ENCODE assay signal across 10 mouse cellular contexts in the genomic region with DNA sequence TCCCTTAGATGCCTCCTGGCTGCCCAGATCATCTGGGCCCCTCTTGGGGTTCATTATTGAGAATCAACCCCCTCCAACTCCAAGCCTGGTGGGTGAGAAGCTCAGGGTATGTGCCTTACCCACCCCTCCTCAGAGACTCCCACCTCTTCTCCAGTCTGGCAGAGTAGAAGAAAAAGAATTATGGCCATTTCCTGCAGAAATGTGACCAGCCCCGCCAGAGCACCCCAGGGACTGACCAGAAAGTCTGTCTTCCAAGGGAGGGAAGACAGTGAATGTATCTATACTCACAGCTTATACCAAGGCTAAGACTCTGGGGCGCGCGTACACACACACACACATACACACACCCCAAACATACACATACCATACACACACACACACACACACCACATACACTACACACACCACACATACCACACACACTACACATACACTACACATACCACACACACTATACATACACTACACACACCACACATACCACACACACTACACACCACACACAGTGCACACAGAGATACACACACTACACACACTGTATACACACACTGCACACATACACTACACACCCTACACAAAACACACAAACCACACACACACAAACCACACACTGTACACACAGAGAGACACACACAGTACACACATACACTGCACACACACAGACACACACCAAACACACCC. TPM values are rescaled to one million over a fixed set of nuclear protein-coding genes. Genes with fewer than 3 reads are reported as not detected.
A peak's percentile ranks its signal among the peaks of the same experiment; 100 is the strongest.
DNase-seq lines count a peak whose midpoint lies in the region; ATAC-seq and TF ChIP-seq lines count a peak whose summit lies in the region.
"Had no signal": no experiment of that assay in that cellular context is flagged by ENCODE, and none has a peak within 500 bp of the region (broad histone marks: within the 10 kb centered on the region; RNA-seq: fewer than 3 reads in every experiment).

No protein-coding gene starts in this region.

- no peak for DNase-seq in forebrain, embryonic 11.5 days (ENCODE audit: low spot score)
- DNase-seq in midbrain, embryonic 10.5 days (ENCODE audit: low spot score), result no peak
- peak; percentile 75 for DNase-seq in kidney, postnatal 0 days (ENCODE audit: low spot score)
- no peak for DNase-seq in urinary bladder, postnatal 14 days (ENCODE audit: low spot score)
- DNase-seq in layer of hippocampus, adult 18-20 months (ENCODE audit: low spot score in 2 of 2), result no peak
- DNase-seq: thymus, adult 18-20 months had no signal

- no peak overlapping the region for H3K27ac ChIP-seq in forebrain, embryonic 13.5 days
- H3K27ac ChIP-seq in forebrain, embryonic 11.5 days (ENCODE audit: low read depth, low read length), result no peak overlapping the region
- peak overlapping the region; percentile 76; the same call in 1 of the 2 replicates for H3K27ac ChIP-seq in midbrain, embryonic 10.5 days (replicated peaks)
- H3K27ac ChIP-seq in midbrain, embryonic 16.5 days (ENCODE audit: low read length), result no peak overlapping the region
- peak overlapping the region; percentile 92 for H3K27ac ChIP-seq in kidney, postnatal 0 days
- H3K27ac ChIP-seq in small intestine, adult 2 months (ENCODE audit: insufficient read depth, low read depth, low read length), result peak overlapping the region; percentile 51

- no peak for TF ChIP-seq CTCF in kidney, postnatal 0 days (IDR thresholded peaks at IDR 0.05; ENCODE audit: low read depth)
- TF ChIP-seq CTCF in small intestine, adult 2 months (IDR thresholded peaks at IDR 0.05; ENCODE audit: extremely low read depth, insufficient read length, insufficient replicate concordance, low read depth, low read length), result no peak

- no peak for TF ChIP-seq POLR2A in small intestine, adult 2 months (IDR thresholded peaks at IDR 0.05; ENCODE audit: low read depth, low read length)

- no peak overlapping the region for H3K4me3 ChIP-seq in forebrain, embryonic 13.5 days
- H3K4me3 ChIP-seq in forebrain, embryonic 11.5 days (ENCODE audit: low read depth, low read length), result no peak overlapping the region
- H3K4me3 ChIP-seq in midbrain, embryonic 10.5 days, result peak overlapping the region; percentile 26
- H3K4me3 ChIP-seq in midbrain, embryonic 16.5 days (ENCODE audit: low read depth, low read length), result no peak overlapping the region
- peak overlapping the region; percentile 21; the same call in 1 of the 2 replicates for H3K4me3 ChIP-seq in kidney, postnatal 0 days (replicated peaks; ENCODE audit: low read depth, low read length)
- H3K4me3 ChIP-seq in small intestine, adult 2 months (ENCODE audit: low read depth, low read length), result no peak overlapping the region

- peak overlapping the region; percentile 18; the same call in 1 of the 2 replicates for H3K4me2 ChIP-seq in forebrain, embryonic 13.5 days
- no peak overlapping the region; the same call in 1 of the 2 replicates for H3K4me2 ChIP-seq in forebrain, embryonic 11.5 days (ENCODE audit: low read depth, low read length, severe bottlenecking)
- no peak overlapping the region; the same call in 1 of the 2 replicates for H3K4me2 ChIP-seq in midbrain, embryonic 16.5 days (ENCODE audit: low read length)
- H3K4me2 ChIP-seq in kidney, postnatal 0 days (ENCODE audit: low read length), result peak overlapping the region; percentile 85

- no peaks in the 10 kb centered on the region for H3K9me3 ChIP-seq in forebrain, embryonic 13.5 days (replicated peaks)
- H3K9me3 ChIP-seq in forebrain, embryonic 11.5 days (ENCODE audit: control insufficient read depth, low read length), result no peaks in the 10 kb centered on the region
- H3K9me3 ChIP-seq in midbrain, embryonic 10.5 days (replicated peaks), result no peaks in the 10 kb centered on the region
- no peaks in the 10 kb centered on the region for H3K9me3 ChIP-seq in midbrain, embryonic 16.5 days (replicated peaks; ENCODE audit: control insufficient read depth, low read length, poor library complexity, severe bottlenecking)
- no peaks in the 10 kb centered on the region for H3K9me3 ChIP-seq in kidney, postnatal 0 days (replicated peaks; ENCODE audit: low read length)

- peaks cover 5% of the 10 kb centered on the region; the same call in 1 of the 2 replicates for H3K36me3 ChIP-seq in forebrain, embryonic 13.5 days (ENCODE audit: poor library complexity, severe bottlenecking)
- H3K36me3 ChIP-seq in forebrain, embryonic 11.5 days (ENCODE audit: control insufficient read depth, insufficient read depth, low read length), result no peaks in the 10 kb centered on the region
- H3K36me3 ChIP-seq in midbrain, embryonic 10.5 days, result peaks cover 9% of the 10 kb centered on the region
- H3K36me3 ChIP-seq in midbrain, embryonic 16.5 days (ENCODE audit: control insufficient read depth, insufficient read depth, low read length), result no peaks in the 10 kb centered on the region
- H3K36me3 ChIP-seq in kidney, postnatal 0 days (ENCODE audit: insufficient read depth, low read length), result peaks cover 6% of the 10 kb centered on the region; the same call in 1 of the 2 replicates
- H3K36me3 ChIP-seq in small intestine, adult 2 months (ENCODE audit: control insufficient read depth, insufficient read depth, low read length), result no peaks in the 10 kb centered on the region

- H3K4me1 ChIP-seq in forebrain, embryonic 13.5 days, result peaks cover 26% of the 10 kb centered on the region
- H3K4me1 ChIP-seq in forebrain, embryonic 11.5 days (replicated peaks; ENCODE audit: control insufficient read depth, insufficient read depth, low read length), result peaks cover 7% of the 10 kb centered on the region; the same call in 1 of the 2 replicates
- peaks cover 50% of the 10 kb centered on the region for H3K4me1 ChIP-seq in midbrain, embryonic 10.5 days
- H3K4me1 ChIP-seq in midbrain, embryonic 16.5 days (ENCODE audit: control insufficient read depth, insufficient read depth, low read length), result peaks cover 11% of the 10 kb centered on the region; the same call in 1 of the 2 replicates
- H3K4me1 ChIP-seq in kidney, postnatal 0 days (replicated peaks; ENCODE audit: insufficient read depth, low read length), result peaks cover 32% of the 10 kb centered on the region
- H3K4me1 ChIP-seq in small intestine, adult 2 months (ENCODE audit: control insufficient read depth, insufficient read depth, insufficient read length, low read length), result peaks cover 10% of the 10 kb centered on the region

- 88% methylated on average over 4 of the region's 4 CpGs for WGBS in forebrain, embryonic 13.5 days
- 97% methylated on average over 4 of the region's 4 CpGs for WGBS in forebrain, embryonic 11.5 days
- 93% methylated on average over 4 of the region's 4 CpGs for WGBS in midbrain, embryonic 10.5 days
- 96% methylated on average over 4 of the region's 4 CpGs for WGBS in midbrain, embryonic 16.5 days
- 60% methylated on average over 4 of the region's 4 CpGs for WGBS in kidney, postnatal 0 days
- 92% methylated on average over 4 of the region's 4 CpGs for WGBS in small intestine, adult 2 months

- peaks cover 5% of the 10 kb centered on the region; the same call in 1 of the 2 replicates for H3K27me3 ChIP-seq in forebrain, embryonic 13.5 days
- H3K27me3 ChIP-seq in forebrain, embryonic 11.5 days (ENCODE audit: control insufficient read depth, insufficient read depth, low read length), result no peaks in the 10 kb centered on the region
- H3K27me3 ChIP-seq in midbrain, embryonic 10.5 days (ENCODE audit: low read depth, poor library complexity, severe bottlenecking), result peaks cover 14% of the 10 kb centered on the region
- H3K27me3 ChIP-seq in midbrain, embryonic 16.5 days (ENCODE audit: control insufficient read depth, insufficient read depth, low read depth, low read length), result no peaks in the 10 kb centered on the region
- H3K27me3 ChIP-seq in kidney, postnatal 0 days (ENCODE audit: insufficient read depth, low read length), result no peaks in the 10 kb centered on the region
- H3K27me3 ChIP-seq in small intestine, adult 2 months (ENCODE audit: control insufficient read depth, insufficient read depth, low read length), result no peaks in the 10 kb centered on the region

- ATAC-seq in forebrain, embryonic 13.5 days, result no peak
- ATAC-seq in forebrain, embryonic 11.5 days (replicated peaks; ENCODE audit: low FRiP score), result no peak
- no peak for ATAC-seq in midbrain, embryonic 16.5 days
- ATAC-seq in kidney, postnatal 0 days (replicated peaks; ENCODE audit: low FRiP score, low read depth), result 0 out of 2 replicates have a peak, but pooled peaks have one; percentile 3

- H3K9ac ChIP-seq in forebrain, embryonic 13.5 days, result no peak overlapping the region
- no peak overlapping the region for H3K9ac ChIP-seq in forebrain, embryonic 11.5 days (ENCODE audit: low read length)
- H3K9ac ChIP-seq in midbrain, embryonic 16.5 days (ENCODE audit: low read depth, low read length), result no peak overlapping the region
- peak overlapping the region; percentile 47 for H3K9ac ChIP-seq in kidney, postnatal 0 days (ENCODE audit: low read depth, low read length)

RNA-seq across cellular contexts. Expression of gene S1pr2, which starts 3.4 kb away (rescaled TPM):
- polyA plus RNA-seq in forebrain, embryonic 13.5 days (2015; fragmentation: Nextera tagmentation; extraction: Ambion mirVana), result 6.8 and 10.3 TPM in 2 replicates
- polyA plus RNA-seq in forebrain, embryonic 11.5 days (2014; fragmentation: Nextera tagmentation; extraction: Ambion mirVana), result 22.1 TPM in 2 replicates
- polyA plus RNA-seq in midbrain, embryonic 10.5 days (2016; fragmentation: Nextera tagmentation; extraction: Ambion mirVana), result 19.1 and 22.1 TPM in 2 replicates
- 9.7 and 10.3 TPM in 2 replicates for polyA plus RNA-seq in midbrain, embryonic 16.5 days (2015; fragmentation: Nextera tagmentation; extraction: Ambion mirVana)
- 21.3 and 23.3 TPM in 2 replicates for polyA plus RNA-seq in kidney, postnatal 0 days (2015; fragmentation: Nextera tagmentation; extraction: Ambion mirVana)
- polyA plus RNA-seq in small intestine, adult 2 months (2012; rRNA removed), result 2.5 and 2.9 TPM in 2 replicates
- 1 to 10 TPM; 1.6 to 2.1 TPM for total RNA-seq in layer of hippocampus, adult 18-20 months (2021)

RNA-seq across cellular contexts. Expression of gene Dnmt1, which starts 13.5 kb away (rescaled TPM):
- 92.4 and 103 TPM in 2 replicates for polyA plus RNA-seq in forebrain, embryonic 13.5 days (2015; fragmentation: Nextera tagmentation; extraction: Ambion mirVana)
- 93.4 and 94.8 TPM in 2 replicates for polyA plus RNA-seq in forebrain, embryonic 11.5 days (2014; fragmentation: Nextera tagmentation; extraction: Ambion mirVana)
- polyA plus RNA-seq in midbrain, embryonic 10.5 days (2016; fragmentation: Nextera tagmentation; extraction: Ambion mirVana), result 141 and 145 TPM in 2 replicates
- polyA plus RNA-seq in midbrain, embryonic 16.5 days (2015; fragmentation: Nextera tagmentation; extraction: Ambion mirVana), result 67.7 and 71.7 TPM in 2 replicates
- 34.1 and 43.1 TPM in 2 replicates for polyA plus RNA-seq in kidney, postnatal 0 days (2015; fragmentation: Nextera tagmentation; extraction: Ambion mirVana)
- 10.4 and 21.7 TPM in 2 replicates for polyA plus RNA-seq in small intestine, adult 2 months (2012; rRNA removed)
- 10 to 100 TPM; 32.1 to 34.7 TPM for total RNA-seq in layer of hippocampus, adult 18-20 months (2021)

RNA-seq across cellular contexts. Expression of gene Mrpl4, which starts 29.4 kb away (rescaled TPM):
- polyA plus RNA-seq in forebrain, embryonic 13.5 days (2015; fragmentation: Nextera tagmentation; extraction: Ambion mirVana), result 115 and 124 TPM in 2 replicates
- polyA plus RNA-seq in forebrain, embryonic 11.5 days (2014; fragmentation: Nextera tagmentation; extraction: Ambion mirVana), result 119 and 130 TPM in 2 replicates
- 141 and 143 TPM in 2 replicates for polyA plus RNA-seq in midbrain, embryonic 10.5 days (2016; fragmentation: Nextera tagmentation; extraction: Ambion mirVana)
- polyA plus RNA-seq in midbrain, embryonic 16.5 days (2015; fragmentation: Nextera tagmentation; extraction: Ambion mirVana), result 101 and 104 TPM in 2 replicates
- polyA plus RNA-seq in kidney, postnatal 0 days (2015; fragmentation: Nextera tagmentation; extraction: Ambion mirVana), result 155 and 158 TPM in 2 replicates
- 81.8 and 143 TPM in 2 replicates for polyA plus RNA-seq in small intestine, adult 2 months (2012; rRNA removed)
- 10 to 100 TPM; 61.0 to 61.9 TPM for total RNA-seq in layer of hippocampus, adult 18-20 months (2021)

RNA-seq across cellular contexts. Expression of gene Icam1, which starts 42.6 kb away (rescaled TPM):
- polyA plus RNA-seq in forebrain, embryonic 13.5 days (2015; fragmentation: Nextera tagmentation; extraction: Ambion mirVana), result 2.4 and 2.8 TPM in 2 replicates
- polyA plus RNA-seq in forebrain, embryonic 11.5 days (2014; fragmentation: Nextera tagmentation; extraction: Ambion mirVana), result 4.2 and 4.8 TPM in 2 replicates
- polyA plus RNA-seq in midbrain, embryonic 10.5 days (2016; fragmentation: Nextera tagmentation; extraction: Ambion mirVana), result 4.5 and 4.9 TPM in 2 replicates
- 3.0 and 3.1 TPM in 2 replicates for polyA plus RNA-seq in midbrain, embryonic 16.5 days (2015; fragmentation: Nextera tagmentation; extraction: Ambion mirVana)
- polyA plus RNA-seq in kidney, postnatal 0 days (2015; fragmentation: Nextera tagmentation; extraction: Ambion mirVana), result 12.3 and 13.4 TPM in 2 replicates
- polyA plus RNA-seq in small intestine, adult 2 months (2012; rRNA removed), result 6.8 and 9.4 TPM in 2 replicates
- 1 to 10 TPM; 2.0 to 2.6 TPM for total RNA-seq in layer of hippocampus, adult 18-20 months (2021)

RNA-seq across cellular contexts. Expression of gene Icam4, which starts 56.0 kb away (rescaled TPM):
- polyA plus RNA-seq in forebrain, embryonic 13.5 days (2015; fragmentation: Nextera tagmentation; extraction: Ambion mirVana), result 0.17 and 0.37 TPM in 2 replicates
- polyA plus RNA-seq in forebrain, embryonic 11.5 days (2014; fragmentation: Nextera tagmentation; extraction: Ambion mirVana), result 5.8 and 6.2 TPM in 2 replicates
- polyA plus RNA-seq in midbrain, embryonic 10.5 days (2016; fragmentation: Nextera tagmentation; extraction: Ambion mirVana), result 5.6 and 5.9 TPM in 2 replicates
- 0.24 TPM in 1 of 2 replicates, not detected in the other for polyA plus RNA-seq in midbrain, embryonic 16.5 days (2015; fragmentation: Nextera tagmentation; extraction: Ambion mirVana)
- 0.26 and 0.50 TPM in 2 replicates for polyA plus RNA-seq in kidney, postnatal 0 days (2015; fragmentation: Nextera tagmentation; extraction: Ambion mirVana)
- polyA plus RNA-seq in small intestine, adult 2 months (2012; rRNA removed), result 0.32 and 0.37 TPM in 2 replicates
- total RNA-seq in layer of hippocampus, adult 18-20 months (2021), result 1 to 10 TPM in 1 of 2 experiments, under 1 TPM in 1; 0.97 to 1.2 TPM
- polyA plus RNA-seq: forebrain, embryonic 16.5 days had no signal

Comparison
In these comparisons a context has a peak if more than half of its experiments do, and no peak if none do; other contexts are left out.
1. H3K27ac ChIP-seq: peak in midbrain, embryonic 10.5 days (single experiment), kidney, postnatal 0 days (single experiment) and small intestine, adult 2 months (single experiment); none in forebrain, embryonic 13.5 days (single experiment), forebrain, embryonic 11.5 days (single experiment) and midbrain, embryonic 16.5 days (single experiment).
2. H3K4me2 ChIP-seq: peak in forebrain, embryonic 13.5 days (single experiment) and kidney, postnatal 0 days (single experiment); none in forebrain, embryonic 11.5 days (single experiment) and midbrain, embryonic 16.5 days (single experiment).
3. H3K4me3 ChIP-seq: peak in midbrain, embryonic 10.5 days (single experiment) and kidney, postnatal 0 days (single experiment); none in forebrain, embryonic 13.5 days (single experiment), forebrain, embryonic 11.5 days (single experiment), midbrain, embryonic 16.5 days (single experiment) and small intestine, adult 2 months (single experiment).